Mouse (Mus musculus) ES-Bruce4 (cell line): Measurements from ENCODE around the gene Tenm2. TPM values are rescaled to one million over a fixed set of nuclear protein-coding genes. Genes with fewer than 3 reads are reported as not detected.

Experiments used
- H3K27ac ChIP-seq: 2 replicates; pipeline ENCODE4 v1.5.1; 2012; ENCODE audit warnings: low read length, inconsistent platforms; ENCODE audit not compliant: insufficient read depth
- H3K27me3 ChIP-seq: 2 replicates; pipeline ENCODE4 v1.6.1; 2012; ENCODE audit warnings: mild to moderate bottlenecking, low read length, inconsistent platforms; ENCODE audit not compliant: control insufficient read depth, poor library complexity, insufficient read depth, severe bottlenecking
- H3K36me3 ChIP-seq: 2 replicates; pipeline ENCODE4 v1.6.1; 2012; ENCODE audit warnings: inconsistent platforms, mild to moderate bottlenecking, low read length, moderate library complexity; ENCODE audit not compliant: control insufficient read depth, poor library complexity, insufficient read depth, severe bottlenecking
- H3K4me1 ChIP-seq: one replicate; pipeline ENCODE4 v1.8.1; 2011; ENCODE audit warnings: low read length; ENCODE audit not compliant: control insufficient read depth, insufficient read depth
- H3K4me3 ChIP-seq: 2 replicates; pipeline ENCODE4 v1.5.1; 2011; ENCODE audit warnings: low read depth, mild to moderate bottlenecking, low read length
- H3K9ac ChIP-seq: 2 replicates; pipeline ENCODE4 v1.6.1; 2012; ENCODE audit warnings: low read depth, mild to moderate bottlenecking, inconsistent platforms; ENCODE audit not compliant: poor library complexity, severe bottlenecking
- H3K9me3 ChIP-seq: replicated peaks from 2 replicates; pipeline ENCODE4 v1.6.1; 2012; ENCODE audit warnings: mild to moderate bottlenecking, low read length, inconsistent platforms; ENCODE audit not compliant: control insufficient read depth, poor library complexity, insufficient read depth, severe bottlenecking
- CTCF ChIP-seq: IDR thresholded peaks from one replicate; pipeline ENCODE4 v1.8.1; 2011; ENCODE audit warnings: low read depth, low read length
- EP300 ChIP-seq: IDR thresholded peaks from 2 replicates; pipeline ENCODE4 v1.6.1; 2011; ENCODE audit warnings: low read depth, low read length; ENCODE audit not compliant: insufficient read depth
- POLR2A ChIP-seq: IDR thresholded peaks from one replicate; pipeline ENCODE4 v1.8.1; 2011; ENCODE audit warnings: low read length; ENCODE audit not compliant: insufficient read depth
- polyA plus RNA-seq: library from polyadenylated mRNA; stranded (reverse); fragments of >200 nt; gene quantifications from 2 replicates; pipeline ENCODE4 v1.2.4, GENCODE M21; 2011; ENCODE audit warnings: low read depth; ENCODE audit not compliant: missing spikeins, insufficient read depth, insufficient read length

Gene Tenm2
- polyA plus RNA-seq, 1 experiment, result not detected

DNA sequence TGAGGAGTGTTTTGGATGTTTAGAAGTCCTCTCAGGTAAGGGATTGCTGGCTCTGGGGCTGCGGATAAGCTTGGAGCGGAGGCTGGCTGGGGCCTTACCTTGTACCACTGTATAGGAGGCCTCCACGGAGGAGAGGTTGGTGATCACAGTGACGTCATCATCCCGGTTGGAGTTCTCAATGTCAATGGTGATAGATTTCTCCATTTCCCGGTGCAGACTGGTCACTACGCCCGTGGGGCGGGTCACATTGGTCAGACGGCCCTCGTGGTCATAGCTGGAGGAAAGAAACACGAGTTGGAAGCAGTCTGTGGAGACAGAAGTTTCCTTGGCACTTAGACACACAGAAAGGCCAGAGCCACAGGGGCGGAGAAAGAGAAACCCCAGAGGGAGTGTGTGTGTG, 1194.4 kb downstream of the Tenm2 start:
- no peak overlapping the region for H3K27ac ChIP-seq
- TF ChIP-seq CTCF, result no peak
- TF ChIP-seq POLR2A, result no peak
- TF ChIP-seq EP300, result no peak
- H3K9ac ChIP-seq, result no peak overlapping the region
- H3K27me3 ChIP-seq, result no peaks in the 10 kb centered on the region
- no peaks in the 10 kb centered on the region for H3K36me3 ChIP-seq
- H3K4me1 ChIP-seq, result no peaks in the 10 kb centered on the region
- H3K4me3 ChIP-seq, result no peak overlapping the region
- no peaks in the 10 kb centered on the region for H3K9me3 ChIP-seq

DNA sequence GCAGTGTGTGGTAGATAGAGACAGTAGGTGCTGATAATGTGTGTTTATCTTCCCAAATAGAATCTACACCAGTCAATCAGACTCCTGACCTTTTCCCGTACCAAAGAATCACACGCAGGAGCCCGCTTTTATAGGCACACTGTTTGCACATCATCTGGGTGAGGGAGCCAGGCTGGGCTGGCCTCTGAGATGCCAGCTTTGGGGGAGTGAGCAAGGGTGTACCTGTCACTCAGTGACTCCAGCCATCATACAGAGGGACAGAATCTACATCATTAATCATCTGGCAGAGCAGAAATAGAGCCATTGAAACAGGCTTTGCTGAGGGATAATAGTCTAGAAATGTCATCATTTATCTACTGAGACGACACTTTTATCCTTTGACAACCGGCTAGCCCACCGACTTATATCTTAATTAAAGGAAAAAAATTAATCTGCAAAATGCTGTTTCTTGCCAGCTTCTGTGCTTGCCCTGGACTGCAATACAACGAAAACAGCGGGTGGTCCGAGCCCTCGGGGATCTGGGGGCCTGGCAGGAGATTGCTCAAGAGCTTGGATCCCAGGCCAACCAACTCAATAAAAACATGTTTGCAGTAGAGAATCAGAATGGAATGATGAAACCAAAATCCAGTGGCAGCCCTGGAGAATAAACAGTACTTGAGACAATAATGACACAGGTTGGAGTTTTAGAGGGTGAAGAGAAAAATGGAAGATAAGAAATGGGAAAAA, 1195.1 kb downstream of the Tenm2 start:
- Histone ChIP-seq H3K4me3 (no peak overlapping the region), H3K9me3 (no peaks in the 10 kb centered on the region), H3K9ac (no peak overlapping the region), H3K27ac (no peak overlapping the region), H3K36me3 (no peaks in the 10 kb centered on the region), H3K27me3 (no peaks in the 10 kb centered on the region), H3K4me1 (no peaks in the 10 kb centered on the region)
- no peak for TF ChIP-seq CTCF
- TF ChIP-seq POLR2A, result no peak
- no peak for TF ChIP-seq EP300

DNA sequence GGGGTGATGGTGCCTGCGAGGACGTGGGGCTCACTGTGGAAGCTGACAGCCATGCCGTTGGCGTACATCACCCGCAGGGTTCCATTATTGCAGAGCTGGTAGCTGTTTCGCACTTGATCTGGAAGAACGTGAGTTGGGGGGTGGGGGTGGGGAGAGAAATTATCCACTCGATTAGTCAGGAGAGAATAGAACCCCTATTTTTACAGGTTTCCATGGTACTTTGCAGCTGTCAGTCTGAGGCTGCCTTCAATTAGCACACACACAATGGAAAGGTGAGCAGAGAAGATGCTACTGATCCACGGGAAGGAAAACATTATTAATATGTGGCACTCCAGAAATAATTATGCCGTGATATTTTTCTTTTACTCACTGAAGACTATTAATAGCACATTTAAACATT, 1195.9 kb downstream of the Tenm2 start:
- no peak overlapping the region for H3K9ac ChIP-seq
- H3K4me1 ChIP-seq, result no peaks in the 10 kb centered on the region
- TF ChIP-seq POLR2A (no peak), EP300 (no peak), CTCF (no peak)
- no peaks in the 10 kb centered on the region for H3K9me3 ChIP-seq
- H3K4me3 ChIP-seq, result no peak overlapping the region
- no peak overlapping the region for H3K27ac ChIP-seq
- H3K27me3 ChIP-seq, result no peaks in the 10 kb centered on the region
- no peaks in the 10 kb centered on the region for H3K36me3 ChIP-seq

DNA sequence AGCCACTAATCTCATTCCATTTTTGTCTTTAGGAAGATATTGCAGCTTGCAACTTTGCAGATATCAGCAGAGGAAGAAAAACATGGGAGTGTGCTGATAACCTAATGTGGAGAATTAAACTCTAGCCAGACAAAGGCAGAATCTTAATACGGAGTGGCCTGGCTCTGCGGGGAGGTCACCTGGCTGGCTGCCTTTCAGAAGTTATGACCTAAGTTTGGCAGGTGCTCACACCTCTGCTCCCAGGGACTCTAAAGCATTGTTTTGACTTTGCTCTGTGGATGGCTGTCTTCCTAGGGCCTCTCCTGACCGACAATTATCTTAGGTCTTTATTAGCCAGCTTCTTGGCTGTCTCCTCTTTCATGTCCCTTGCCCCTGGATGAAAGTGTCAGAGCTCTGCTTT, 1197.4 kb downstream of the Tenm2 start:
- H3K36me3 ChIP-seq, result no peaks in the 10 kb centered on the region
- TF ChIP-seq POLR2A (no peak), CTCF (no peak), EP300 (no peak)
- no peaks in the 10 kb centered on the region for H3K4me1 ChIP-seq
- no peak overlapping the region for H3K9ac ChIP-seq
- no peaks in the 10 kb centered on the region for H3K27me3 ChIP-seq
- no peak overlapping the region for H3K4me3 ChIP-seq
- no peaks in the 10 kb centered on the region for H3K9me3 ChIP-seq
- H3K27ac ChIP-seq, result no peak overlapping the region

DNA sequence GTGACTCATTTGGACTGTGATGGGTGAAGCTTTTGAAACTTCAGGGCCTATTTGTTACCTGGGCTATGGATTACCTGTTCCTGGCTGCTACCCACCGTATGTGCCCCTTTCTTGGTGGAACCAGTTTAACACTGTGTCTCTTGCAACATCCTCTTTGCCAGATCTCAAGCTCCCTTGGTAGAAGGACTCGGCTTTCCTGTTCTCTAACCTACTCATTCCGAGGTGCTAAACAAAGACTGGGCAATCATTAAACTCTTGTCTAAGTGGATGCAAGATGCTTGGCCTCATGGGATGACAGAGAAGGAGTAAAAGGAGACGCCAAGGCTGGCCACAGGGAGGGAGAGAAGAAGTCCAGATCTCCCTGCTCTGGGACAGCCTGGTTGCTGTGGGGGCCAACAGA, 1198.5 kb downstream of the Tenm2 start:
- Histone ChIP-seq H3K4me1 (no peaks in the 10 kb centered on the region), H3K4me3 (no peak overlapping the region), H3K36me3 (no peaks in the 10 kb centered on the region), H3K27ac (no peak overlapping the region), H3K9ac (no peak overlapping the region), H3K27me3 (no peaks in the 10 kb centered on the region), H3K9me3 (no peaks in the 10 kb centered on the region)
- TF ChIP-seq CTCF, result no peak

DNA sequence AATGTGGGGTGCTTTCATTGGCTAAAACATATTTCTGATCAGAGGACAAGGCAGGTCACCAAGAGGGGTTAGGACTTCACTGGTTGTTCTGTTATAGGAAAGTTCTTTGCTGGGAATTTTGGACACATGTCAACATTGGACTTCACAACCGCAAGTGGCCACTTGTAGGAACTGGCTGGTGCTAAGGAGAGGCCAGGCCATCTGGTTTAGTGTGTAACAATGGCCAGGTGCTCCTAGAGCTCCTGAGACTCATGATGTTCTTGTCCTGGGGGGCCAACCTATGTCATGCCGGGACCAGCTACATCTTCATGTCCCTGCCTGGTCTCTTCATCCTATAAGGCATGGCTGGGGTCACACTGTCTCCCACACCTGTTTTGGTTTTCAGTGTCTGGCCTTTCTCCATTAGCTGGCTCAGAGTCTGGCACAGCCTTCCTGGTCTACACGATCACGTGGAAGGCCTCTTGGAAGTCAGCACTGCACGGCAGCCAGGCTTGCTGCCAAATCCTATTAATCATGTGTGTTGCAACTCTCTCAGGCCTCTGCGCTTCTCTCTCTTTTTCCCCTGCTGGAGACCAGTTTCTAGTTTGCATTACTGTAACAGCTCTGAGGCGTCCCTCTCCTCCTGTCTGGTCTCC, 1199.6 kb downstream of the Tenm2 start:
- no peak overlapping the region for H3K27ac ChIP-seq
- H3K9ac ChIP-seq, result no peak overlapping the region
- TF ChIP-seq CTCF, result no peak
- no peak for TF ChIP-seq EP300
- no peak for TF ChIP-seq POLR2A
- H3K27me3 ChIP-seq, result no peaks in the 10 kb centered on the region
- H3K36me3 ChIP-seq, result no peaks in the 10 kb centered on the region
- no peaks in the 10 kb centered on the region for H3K4me1 ChIP-seq
- no peaks in the 10 kb centered on the region for H3K9me3 ChIP-seq
- H3K4me3 ChIP-seq, result no peak overlapping the region
